Mouse (Mus musculus) megakaryocyte-erythroid progenitor cell, adult 5-6 weeks (primary cell): ENCODE data around the gene Det1. TPM values are rescaled to one million over a fixed set of nuclear protein-coding genes. Genes with fewer than 3 reads are reported as not detected.

Source experiments
- ATAC-seq: replicated peaks from 2 replicates; pipeline ENCODE4 v1.8.0; 2016; ENCODE audit warnings: mild to moderate bottlenecking, inconsistent platforms; ENCODE audit not compliant: severe bottlenecking, poor library complexity, low FRiP score, low TSS enrichment
- total RNA-seq, 2 experiments: library from RNA; stranded (forward) in 1 of 2; stranded (reverse) in 1 of 2; fragments of 200-1000, 215-1000 nt in 1 of 2; fragments of >200 nt in 1 of 2; fragmentation: Nextera tagmentation in 1 of 2; gene quantifications; 2 replicates each; pipeline ENCODE4 v1.2.3; 2014 to 2017

Gene Det1
- total RNA-seq, 2 experiments from 2014 or later: 27.0 to 29.3 TPM

- peak; percentile 36 for ATAC-seq
Measured at GRCm38 (mm10) chr7:78793895-78794570, 53.0 kb downstream of the Det1 start.

DNA sequence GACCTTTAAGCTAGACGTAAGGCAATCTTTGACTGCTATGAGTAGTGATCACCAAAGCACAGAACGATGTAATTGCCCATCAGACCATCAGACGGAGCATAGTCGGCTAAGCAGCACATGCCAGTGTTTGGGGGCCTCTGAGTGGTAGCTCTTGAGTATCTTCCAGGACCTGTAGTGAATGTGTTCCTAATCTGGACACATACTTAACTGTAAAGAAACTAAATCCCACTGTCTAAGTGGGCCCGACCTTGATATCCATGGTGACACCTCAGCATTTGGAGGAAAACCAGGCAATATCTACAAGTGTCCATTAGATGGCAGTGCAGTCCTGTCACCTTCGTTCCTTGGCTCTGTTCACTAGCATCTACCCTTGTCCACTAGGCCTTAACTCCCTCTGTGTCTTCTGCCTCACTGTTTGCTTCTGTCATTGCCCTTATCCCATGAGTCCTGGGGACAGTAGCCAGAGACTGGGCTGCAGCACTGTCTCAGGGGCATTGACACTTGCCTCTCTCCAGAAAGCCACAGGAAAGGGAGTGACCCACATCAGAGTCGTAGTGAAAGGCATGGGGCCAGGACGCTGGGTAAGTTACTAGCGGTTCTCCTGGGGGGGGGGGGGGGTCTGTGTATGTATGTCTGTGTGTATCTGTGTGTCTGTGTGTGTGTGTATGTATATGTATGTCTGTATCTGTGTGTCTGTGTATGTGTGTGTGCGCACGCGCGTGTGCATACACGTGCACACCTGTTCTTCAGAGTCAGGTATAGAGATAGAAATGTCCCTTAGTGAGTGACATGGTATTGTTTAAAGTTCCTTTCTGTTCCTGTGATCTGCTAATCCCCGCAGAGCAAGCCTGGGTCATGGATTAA, 55.5 kb downstream of the Det1 start:
- peak; percentile 61 for ATAC-seq

DNA sequence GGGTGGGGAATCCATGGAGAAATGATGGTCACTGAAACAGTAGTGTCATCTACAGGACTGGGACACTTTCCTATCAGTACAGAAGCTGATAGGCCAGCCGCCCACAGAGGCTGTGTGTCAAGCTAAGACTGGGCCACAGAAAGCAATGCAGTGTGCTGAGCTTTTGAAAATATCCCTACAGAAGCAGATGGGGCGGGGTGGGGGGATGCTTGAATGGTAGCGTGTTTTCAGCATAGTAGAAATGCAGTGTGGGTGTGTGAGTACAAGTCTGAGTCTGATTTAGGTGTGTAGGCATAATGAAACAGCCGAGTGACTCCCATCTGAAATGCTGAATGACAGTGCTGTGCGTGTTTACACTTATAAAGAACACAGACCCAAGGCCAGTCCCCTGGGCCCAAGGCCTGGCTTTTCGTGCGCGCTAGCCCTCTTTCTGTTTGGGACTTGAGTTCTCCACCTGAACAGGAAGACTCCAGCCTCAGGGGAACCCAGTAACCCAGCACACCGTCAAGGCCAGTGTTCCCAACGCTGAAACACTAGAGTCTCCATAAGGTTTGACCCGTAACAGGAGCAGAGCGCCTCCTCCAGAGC, 59.2 kb downstream of the Det1 start:
- no peak for ATAC-seq

DNA sequence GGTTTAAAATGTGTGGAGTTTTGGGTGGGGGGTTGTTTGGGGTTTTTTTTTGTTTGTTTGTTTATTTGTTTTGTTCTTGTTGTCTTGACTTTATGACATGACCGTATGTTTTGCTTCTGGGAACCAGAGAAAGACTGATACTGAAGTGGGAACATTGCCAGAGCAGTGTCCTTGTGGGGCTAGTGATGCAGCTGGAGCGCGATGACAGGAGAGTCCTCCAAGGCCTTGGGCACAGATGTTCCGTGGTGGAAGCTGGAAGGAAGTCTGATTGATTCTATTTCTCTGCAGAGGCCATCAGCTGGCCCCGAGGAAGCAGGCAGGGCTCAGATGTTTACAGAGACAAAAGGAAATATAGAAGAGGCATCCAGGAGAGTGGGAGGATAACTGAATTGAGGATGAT, 61.2 kb downstream of the Det1 start:
- ATAC-seq: no peak

GRCm38 (mm10) chr7:78782639-78783581, 64.2 kb downstream of the Det1 start, which contains the start of the genes Mrps11 and Mrpl46:
Mrps11 (plus strand) TSS chr7:78783119.
Mrpl46 (minus strand) TSS chr7:78783531.
- ATAC-seq: peak; percentile 97

GRCm38 (mm10) chr7:78778741-78779140, 68.3 kb downstream of the Det1 start:
- no peak for ATAC-seq

Other genes with a start within 250 kb of the Det1 start
- gene Ntrk3, start 109.3 kb downstream of the Det1 start, total RNA-seq (2014; fragmentation: Nextera tagmentation): not detected in 2 replicates
- gene Ntrk3, start 109.3 kb downstream of the Det1 start, total RNA-seq (2017): 0.50 TPM in 1 of 2 replicates, not detected in the other
- gene Mrps11, start 64.1 kb downstream of the Det1 start, total RNA-seq (2014; fragmentation: Nextera tagmentation): 73.4 and 96.7 TPM in 2 replicates
- gene Mrps11, start 64.1 kb downstream of the Det1 start, total RNA-seq (2017): 52.0 and 55.7 TPM in 2 replicates
- gene Mrpl46, start 63.7 kb downstream of the Det1 start, total RNA-seq (2014; fragmentation: Nextera tagmentation): 36.4 and 45.4 TPM in 2 replicates
- gene Mrpl46, start 63.7 kb downstream of the Det1 start, total RNA-seq (2017): 54.5 and 64.5 TPM in 2 replicates
- 77.3 and 78.2 TPM in 2 replicates for gene Aen, start 48.6 kb upstream of the Det1 start, total RNA-seq (2014; fragmentation: Nextera tagmentation)
- 52.6 and 81.7 TPM in 2 replicates for gene Aen, start 48.6 kb upstream of the Det1 start, total RNA-seq (2017)
- 140 and 149 TPM in 2 replicates for gene Isg20, start 66.2 kb upstream of the Det1 start, total RNA-seq (2014; fragmentation: Nextera tagmentation)
- 46.2 and 54.5 TPM in 2 replicates for gene Isg20, start 66.2 kb upstream of the Det1 start, total RNA-seq (2017)
- gene Acan, start 206.2 kb upstream of the Det1 start, total RNA-seq (2014; fragmentation: Nextera tagmentation): not detected in 2 replicates
- gene Acan, start 206.2 kb upstream of the Det1 start, total RNA-seq (2017): not detected in 2 replicates